Mouse (Mus musculus) spleen, postnatal 10 days (tissue): ENCODE data around the gene Cenpk.
A peak's percentile ranks its signal among the peaks of the same experiment; 100 is the strongest.
"Not testable (repeated sequence)": the region's sequence is repeated elsewhere in the genome, so short reads cannot be mapped to it uniquely, and the experiment has no call there.

ENCODE experiments used
- DNase-seq, 2 experiments: peaks; one replicate each; pipeline ENCODE4 v3.0.0; 2021 to 2022; ENCODE audit warnings: low spot score in 2 of 2

The Cenpk gene

GRCm38 (mm10) chr13:104228384-104229066 lies at the start of gene Cenpk, which contains the start of gene Ppwd1:
Cenpk (plus strand) TSS chr13:104228611.
Ppwd1 (minus strand) TSS chr13:104228843.
- peak; percentile 94 to 96 for DNase-seq

- peak; percentile 89 to 99 for DNase-seq
Observed at GRCm38 (mm10) chr13:104178650-104179121, 49.7 kb upstream of the Cenpk start, which contains the start of gene Trim23. Trim23 (plus strand) TSS chr13:104178797.

GRCm38 (mm10) chr13:104179176-104179888 lies 49.1 kb upstream of the Cenpk start:
- no peak for DNase-seq

GRCm38 (mm10) chr13:104187357-104187756 lies 41.1 kb upstream of the Cenpk start:
- DNase-seq = no peak

GRCm38 (mm10) chr13:104195891-104196290 lies 32.5 kb upstream of the Cenpk start:
- not testable (repeated sequence) for DNase-seq

- DNase-seq = no peak
Observed at GRCm38 (mm10) chr13:104204313-104204712, 24.1 kb upstream of the Cenpk start.

GRCm38 (mm10) chr13:104227478-104227877 lies 933 bp upstream of the Cenpk start:
- no peak for DNase-seq

- no peak for DNase-seq
Observed at GRCm38 (mm10) chr13:104229181-104229580, 770 bp downstream of the Cenpk start.

- DNase-seq = no peak
Observed at GRCm38 (mm10) chr13:104258997-104259396, 30.6 kb downstream of the Cenpk start.

- DNase-seq = no peak
Observed at GRCm38 (mm10) chr13:104285031-104285431, 56.6 kb downstream of the Cenpk start.

GRCm38 (mm10) chr13:104285737-104286311 lies 57.4 kb downstream of the Cenpk start:
- DNase-seq = peak in 1 of 2 experiments; percentile 20

GRCm38 (mm10) chr13:104286336-104286735 lies 57.9 kb downstream of the Cenpk start:
- no peak for DNase-seq

GRCm38 (mm10) chr13:104286897-104287309 lies 58.5 kb downstream of the Cenpk start:
- DNase-seq = peak; percentile 47 to 84

- peak in 1 of 2 experiments; percentile 33 for DNase-seq
Observed at GRCm38 (mm10) chr13:104287366-104288225, 59.2 kb downstream of the Cenpk start, which contains the start of gene Adamts6. Adamts6 (plus strand) TSS chr13:104287835.

- DNase-seq = peak in 1 of 2 experiments; percentile 43
Observed at GRCm38 (mm10) chr13:104288226-104288859, 59.9 kb downstream of the Cenpk start.

- DNase-seq = no peak
Observed at GRCm38 (mm10) chr13:104289176-104289575, 60.8 kb downstream of the Cenpk start.

GRCm38 (mm10) chr13:104295472-104295871 lies 67.1 kb downstream of the Cenpk start:
- no peak for DNase-seq
